Mouse (Mus musculus): Measurements from ENCODE around the gene Lactb. TPM values are rescaled to one million over a fixed set of nuclear protein-coding genes. Genes with fewer than 3 reads are reported as not detected.

Lactb gene
- total and polyA plus RNA-seq, 3 experiments, result 27.0 to 108 (median 36.9) TPM

- H3K4me1 ChIP-seq (ENCODE audit: control insufficient read depth in 1 of 2, insufficient read depth in 2 of 2, low read length in 2 of 2), result peaks cover 3 to 6% of the 10 kb centered on the region in 2 experiments; a peak in 2 of 4 replicates
- no peak overlapping the region for H3K4me3 ChIP-seq (ENCODE audit: control insufficient read depth in 1 of 2, insufficient read depth in 1 of 2, low read depth in 2 of 2, low read length in 2 of 2)
- H3K79me2 ChIP-seq (ENCODE audit: control insufficient read depth, insufficient read depth, low read length, poor library complexity), result no peaks in the 10 kb centered on the region
- TF ChIP-seq ZNF384 (IDR thresholded peaks at IDR 0.05; ENCODE audit: low read depth, low read length) (no peak), POLR2AphosphoS2 (IDR thresholded peaks at IDR 0.05; ENCODE audit: low read length) (no peak), TCF12 (IDR thresholded peaks at IDR 0.05; ENCODE audit: low read depth, low read length) (no peak), MAFK (IDR thresholded peaks at IDR 0.05; ENCODE audit: borderline replicate concordance, low read depth, low read length) (no peak), RAD21 (IDR thresholded peaks at IDR 0.05; ENCODE audit: low read depth, low read length) (no peak), KAT2A (conservative IDR thresholded peaks at IDR 0.05; ENCODE audit: low read depth, low read length) (no peak), MAZ (IDR thresholded peaks at IDR 0.05; ENCODE audit: low read depth, low read length) (no peak), MXI1 (IDR thresholded peaks at IDR 0.05; ENCODE audit: low read depth, low read length) (no peak), ZKSCAN1 (IDR thresholded peaks at IDR 0.05; ENCODE audit: low read depth, low read length) (no peak), HCFC1 (IDR thresholded peaks at IDR 0.05; ENCODE audit: low read depth, low read length) (no peak)
- no peaks in the 10 kb centered on the region for H3K27me3 ChIP-seq (ENCODE audit: control insufficient read depth in 1 of 2, insufficient read depth in 2 of 2, low read length in 2 of 2)
- no peaks in the 10 kb centered on the region for H3K9me3 ChIP-seq (replicated peaks; ENCODE audit: insufficient read depth, low read length)
- H3K9ac ChIP-seq (ENCODE audit: control insufficient read depth, low read depth, low read length, poor library complexity, severe bottlenecking), result no peak overlapping the region
- no peak overlapping the region for H3K27ac ChIP-seq (ENCODE audit: control insufficient read depth, low read depth, low read length)
- DNase-seq (ENCODE audit: low read depth, low spot score), result no peak
- peaks cover 0 to 6% of the 10 kb centered on the region in 2 experiments; a peak in 2 of 4 replicates for H3K36me3 ChIP-seq (ENCODE audit: control insufficient read depth in 1 of 2, insufficient read depth in 2 of 2, low read length in 2 of 2)
Observed at GRCm38 (mm10) chr9:66982085-66982484, 6.8 kb upstream of the Lactb start.

GRCm38 (mm10) chr9:66980458-66980857 lies 5.2 kb upstream of the Lactb start:
- H3K9ac ChIP-seq (ENCODE audit: control insufficient read depth, low read depth, low read length, poor library complexity, severe bottlenecking), result no peak overlapping the region
- TF ChIP-seq BHLHE40 (IDR thresholded peaks at IDR 0.05; ENCODE audit: borderline replicate concordance, low read depth, low read length), result peak; percentile 22; the same call in 1 of the 2 replicates
- no peak for TF ChIP-seq ZMIZ1 (IDR thresholded peaks at IDR 0.05; ENCODE audit: low read depth, low read length)
- no peak for TF ChIP-seq NRF1 (IDR thresholded peaks at IDR 0.05; ENCODE audit: insufficient read depth, low read depth, low read length, poor library complexity, severe bottlenecking)
- peak; percentile 89 for TF ChIP-seq ZC3H11A (IDR thresholded peaks at IDR 0.05; ENCODE audit: low read depth, low read length)
- 0 out of 2 replicates have a peak, but pooled peaks have one; percentile 18 for TF ChIP-seq HCFC1 (IDR thresholded peaks at IDR 0.05; ENCODE audit: low read depth, low read length)
- peak; percentile 87 for TF ChIP-seq SMC3 (IDR thresholded peaks at IDR 0.05; ENCODE audit: low read depth, low read length)
- TF ChIP-seq MXI1 (IDR thresholded peaks at IDR 0.05; ENCODE audit: low read depth, low read length), result peak; percentile 45
- no peak for TF ChIP-seq CHD1 (IDR thresholded peaks at IDR 0.05; ENCODE audit: low read depth, low read length)
- peak; percentile 79 to 97 (median 91) for TF ChIP-seq CTCF (IDR thresholded peaks at IDR 0.05 in 2 of 3, conservative IDR thresholded peaks at IDR 0.05 in 1 of 3; ENCODE audit: control insufficient read depth in 1 of 3, insufficient read depth in 1 of 3, low read depth in 2 of 3, low read length in 3 of 3, poor library complexity in 1 of 3, severe bottlenecking in 1 of 3)
- peak; percentile 63; the same call in 1 of the 2 replicates for TF ChIP-seq SIN3A (IDR thresholded peaks at IDR 0.05; ENCODE audit: low read length)
- TF ChIP-seq RAD21 (IDR thresholded peaks at IDR 0.05; ENCODE audit: low read depth, low read length), result peak; percentile 99
- TF ChIP-seq MEF2A (IDR thresholded peaks at IDR 0.05; ENCODE audit: extremely low read depth, insufficient replicate concordance, low read depth, low read length, poor library complexity, severe bottlenecking), result no peak
- no peak for TF ChIP-seq CHD2 (IDR thresholded peaks at IDR 0.05; ENCODE audit: low read length)
- TF ChIP-seq TBP (IDR thresholded peaks at IDR 0.05; ENCODE audit: low read depth, low read length), result no peak
- peak; percentile 39; the same call in 1 of the 2 replicates for TF ChIP-seq MYC (IDR thresholded peaks at IDR 0.05; ENCODE audit: low read depth, low read length)
- 0 out of 2 replicates have a peak, but pooled peaks have one; percentile 25 for TF ChIP-seq RCOR1 (IDR thresholded peaks at IDR 0.05; ENCODE audit: low read depth, low read length)
- 0 out of 2 replicates have a peak, but pooled peaks have one; percentile 14 for TF ChIP-seq ZNF384 (IDR thresholded peaks at IDR 0.05; ENCODE audit: low read depth, low read length)
- peaks cover 0 to 9% of the 10 kb centered on the region in 2 experiments; a peak in 2 of 4 replicates for H3K36me3 ChIP-seq (ENCODE audit: control insufficient read depth in 1 of 2, insufficient read depth in 2 of 2, low read length in 2 of 2)
- no peak overlapping the region for H3K27ac ChIP-seq (ENCODE audit: control insufficient read depth, low read depth, low read length)
- peaks cover 3 to 15% of the 10 kb centered on the region in 2 experiments; a peak in 3 of 4 replicates for H3K4me1 ChIP-seq (ENCODE audit: control insufficient read depth in 1 of 2, insufficient read depth in 2 of 2, low read length in 2 of 2)
- DNase-seq (ENCODE audit: low read depth, low spot score), result peak; percentile 88
- H3K79me2 ChIP-seq (ENCODE audit: control insufficient read depth, insufficient read depth, low read length, poor library complexity), result no peaks in the 10 kb centered on the region
- no peak overlapping the region for H3K4me3 ChIP-seq (ENCODE audit: control insufficient read depth in 1 of 2, insufficient read depth in 1 of 2, low read depth in 2 of 2, low read length in 2 of 2)
- no peaks in the 10 kb centered on the region for H3K27me3 ChIP-seq (ENCODE audit: control insufficient read depth in 1 of 2, insufficient read depth in 2 of 2, low read length in 2 of 2)
- no peaks in the 10 kb centered on the region for H3K9me3 ChIP-seq (replicated peaks; ENCODE audit: insufficient read depth, low read length)
